Mouse (Mus musculus) adrenal gland, adult 2 months (tissue): ENCODE measurements around the gene Dctn1. TPM values are rescaled to one million over a fixed set of nuclear protein-coding genes. Genes with fewer than 3 reads are reported as not detected.
"Not testable (repeated sequence)": the region's sequence is repeated elsewhere in the genome, so short reads cannot be mapped to it uniquely, and the experiment has no call there.

ENCODE experiments used
- DNase-seq: peaks from one replicate; pipeline ENCODE4 v3.0.0; 2021
- polyA plus RNA-seq: library from polyadenylated mRNA; depleted of rRNA; stranded (reverse); fragments of >200 nt; gene quantifications from 2 replicates; pipeline ENCODE4 v1.2.3, GENCODE M21; 2012
- total RNA-seq, 2 experiments: library from RNA; stranded (reverse); gene quantifications; 2 replicates each; pipeline ENCODE4 v1.2.3; 2021

Gene Dctn1
- total and polyA plus RNA-seq, 3 experiments: 135 to 211 (median 138) TPM

DNA sequence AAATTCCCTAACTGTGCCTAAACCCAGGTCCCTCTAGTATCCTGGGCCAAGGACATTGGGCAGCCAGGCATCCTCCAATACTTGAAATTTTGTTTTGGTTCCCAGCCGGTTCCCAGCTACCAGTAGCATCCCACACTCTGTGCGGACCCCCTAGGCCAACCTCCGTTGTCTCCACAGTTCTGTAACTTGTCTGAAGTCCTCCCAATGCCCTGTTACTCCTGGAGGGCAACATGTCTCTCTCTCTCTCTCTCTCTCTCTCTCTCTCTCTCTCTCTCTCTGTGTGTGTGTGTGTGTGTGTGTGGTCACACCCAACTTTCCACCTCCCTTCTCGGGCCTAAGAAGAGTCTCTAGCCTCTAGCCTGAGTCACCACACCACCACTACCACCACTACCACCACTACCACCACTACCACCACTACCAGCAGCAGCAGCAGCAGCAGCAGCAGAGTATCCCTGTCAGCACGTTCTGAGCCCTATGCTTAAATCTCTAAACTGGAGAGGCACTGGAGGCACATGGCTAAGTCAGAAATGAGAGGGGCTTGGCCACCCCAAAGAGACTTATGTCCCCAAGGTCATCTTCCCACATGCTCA is 29.3 kb upstream of the Dctn1 start:
- no peak for DNase-seq

DNA sequence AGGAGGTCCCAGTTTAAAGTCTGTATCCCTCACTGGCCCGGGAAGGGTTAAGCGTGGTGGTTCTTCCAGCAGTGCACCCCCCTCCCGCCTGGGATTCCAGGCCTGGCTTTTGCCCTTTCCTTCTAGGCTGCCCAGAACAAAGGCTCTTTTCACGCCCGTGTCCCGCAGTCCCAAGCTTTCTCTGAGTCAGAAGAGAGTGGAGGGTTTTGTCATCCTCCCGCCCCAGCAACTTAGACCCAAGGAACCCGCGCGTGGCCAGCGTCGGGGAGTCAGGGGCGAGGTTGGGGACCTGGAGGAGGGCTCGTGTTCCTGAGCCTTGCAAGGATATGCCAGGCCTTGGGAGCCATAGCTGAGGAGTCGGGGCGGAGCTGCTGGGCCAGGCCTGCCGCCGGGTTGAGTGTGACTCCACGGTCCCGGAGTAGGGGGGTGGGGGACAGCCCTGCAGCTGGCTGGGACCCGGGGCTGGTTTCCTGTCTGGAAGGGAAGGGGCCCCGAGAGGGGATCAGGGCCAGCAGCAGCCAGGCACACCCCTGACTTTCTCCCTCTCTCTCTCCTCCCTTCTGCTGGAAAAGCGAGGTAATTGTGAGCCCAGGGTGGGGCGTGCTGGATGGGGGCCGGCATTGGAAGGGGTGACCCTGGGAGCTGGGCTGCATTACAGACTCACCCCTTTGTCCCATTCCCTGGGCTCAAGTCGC is 28.7 kb upstream of the Dctn1 start:
- DNase-seq: peak; percentile 86

DNA sequence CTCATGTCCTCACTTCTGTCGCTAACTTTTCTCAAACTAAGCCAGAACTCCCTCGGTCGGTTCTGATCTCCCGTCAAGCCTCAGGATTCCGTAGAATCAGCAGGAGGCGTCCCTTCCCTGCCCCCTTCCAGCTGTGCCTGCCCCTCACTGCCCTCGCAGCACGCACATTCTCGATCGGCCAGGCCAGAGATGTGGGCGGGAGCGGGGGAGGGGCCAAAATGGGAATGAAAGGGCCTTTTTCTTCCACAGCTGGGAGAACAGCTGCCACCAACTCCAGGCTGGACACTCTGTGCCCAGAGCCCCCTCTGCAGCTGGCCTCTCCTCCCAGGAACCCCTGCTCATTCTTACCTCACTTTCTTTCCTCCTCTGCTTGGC is 28.2 kb upstream of the Dctn1 start:
- peak; percentile 94 for DNase-seq

DNA sequence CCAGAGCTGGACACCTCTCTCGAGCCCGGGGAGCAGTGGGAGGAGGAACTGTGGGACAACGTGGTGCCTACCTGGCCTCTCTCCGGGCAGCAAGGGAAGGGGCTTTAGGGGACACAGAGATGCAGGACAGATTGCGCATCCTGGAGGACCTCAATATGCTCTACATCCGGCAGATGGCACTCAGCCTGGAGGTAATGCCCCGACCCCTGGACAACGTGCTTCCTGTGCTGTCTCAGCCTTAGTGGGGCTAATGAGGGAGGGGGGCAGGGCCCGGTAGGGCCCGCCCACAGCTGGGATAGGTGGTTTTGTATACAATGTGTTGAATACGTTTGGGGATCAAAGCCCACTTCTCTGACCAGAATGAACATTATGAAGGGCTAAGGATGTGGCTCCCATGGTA is 27.7 kb upstream of the Dctn1 start:
- no peak for DNase-seq

GRCm38 (mm10) chr6:83140044-83140443 is 25.7 kb upstream of the Dctn1 start:
- no peak for DNase-seq

- DNase-seq: no peak
Observed at GRCm38 (mm10) chr6:83141636-83142035, 24.1 kb upstream of the Dctn1 start.

- DNase-seq: peak; percentile 45
Observed at GRCm38 (mm10) chr6:83142211-83142731, 23.4 kb upstream of the Dctn1 start.

- DNase-seq: no peak
Observed at GRCm38 (mm10) chr6:83142886-83143285, 22.8 kb upstream of the Dctn1 start.

- DNase-seq: peak; percentile 45
Observed at GRCm38 (mm10) chr6:83145209-83145608, 20.5 kb upstream of the Dctn1 start.

DNA sequence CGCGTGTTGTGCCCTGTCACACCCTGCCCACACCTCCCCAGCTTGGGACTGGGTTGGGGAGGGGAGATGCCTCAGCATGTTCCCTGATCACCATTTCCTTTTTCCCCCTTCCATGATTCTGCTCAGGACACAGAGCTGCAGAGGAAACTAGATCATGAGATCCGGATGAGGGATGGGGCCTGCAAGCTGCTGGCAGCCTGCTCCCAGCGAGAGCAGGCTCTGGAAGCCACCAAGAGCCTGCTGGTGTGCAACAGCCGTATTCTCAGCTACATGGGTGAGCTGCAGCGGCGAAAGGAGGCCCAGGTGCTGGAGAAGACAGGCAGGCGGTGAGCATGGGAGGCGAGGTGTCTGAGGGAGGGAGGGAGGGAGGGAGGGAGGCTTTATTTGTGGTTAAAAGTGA is 19.9 kb upstream of the Dctn1 start:
- no peak for DNase-seq

- DNase-seq: peak; percentile 66
Observed at GRCm38 (mm10) chr6:83147280-83147679, 18.4 kb upstream of the Dctn1 start.

DNA sequence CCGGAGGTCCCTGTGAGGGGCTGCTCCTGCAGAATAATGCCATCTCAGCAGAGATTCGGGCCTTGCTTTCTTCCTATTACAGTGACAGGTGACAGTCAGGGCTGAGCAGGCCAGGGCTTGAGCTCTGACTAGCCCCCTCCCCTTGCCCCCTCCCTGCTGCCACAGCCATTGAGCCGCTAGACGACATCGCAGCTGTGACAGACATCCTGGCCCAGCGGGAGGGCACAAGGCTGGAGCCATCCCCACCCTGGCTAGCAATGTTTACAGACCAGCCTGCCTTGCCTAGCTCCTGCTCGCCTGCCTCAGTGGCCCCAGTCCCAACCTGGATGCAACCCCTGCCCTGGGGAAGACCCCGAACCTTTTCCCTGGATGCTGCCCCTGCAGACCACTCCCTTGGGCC is 14.0 kb upstream of the Dctn1 start:
- no peak for DNase-seq

- DNase-seq: no peak
Observed at GRCm38 (mm10) chr6:83153038-83153437, 12.7 kb upstream of the Dctn1 start.

GRCm38 (mm10) chr6:83153485-83153884 is 12.2 kb upstream of the Dctn1 start:
- no peak for DNase-seq

DNA sequence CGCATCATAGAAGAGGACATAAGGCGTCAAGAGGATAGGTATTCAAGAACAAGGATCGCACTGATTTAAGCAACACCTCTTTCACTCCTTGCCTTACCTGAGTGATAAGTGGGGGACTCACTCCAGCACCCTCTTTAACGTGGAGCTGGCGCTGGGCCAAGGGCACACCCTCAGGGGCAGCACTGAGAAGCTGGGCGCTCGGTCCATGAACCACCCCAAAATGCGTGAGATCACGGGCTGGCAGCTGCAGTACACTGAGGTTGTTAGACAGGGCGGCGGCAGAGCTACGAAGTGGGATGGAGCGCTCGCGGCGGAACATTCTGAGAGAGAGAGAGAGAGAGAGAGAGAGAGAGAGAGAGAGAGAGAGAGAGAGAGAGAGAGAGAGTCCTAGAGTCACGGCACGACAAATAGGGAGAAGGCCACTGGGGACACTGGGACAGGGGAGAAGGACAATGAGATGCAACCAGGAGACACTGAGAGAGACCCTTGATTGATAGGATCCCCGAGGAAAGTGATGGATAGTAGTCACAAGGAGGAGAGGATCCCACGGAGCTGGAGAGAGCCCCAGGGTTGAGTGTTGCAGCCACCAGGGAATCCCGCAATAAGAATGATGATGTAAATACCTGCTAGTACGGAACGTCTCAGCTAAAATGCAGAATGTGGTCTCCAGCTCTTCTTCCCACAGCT is 10.0 kb upstream of the Dctn1 start:
- no peak for DNase-seq

DNA sequence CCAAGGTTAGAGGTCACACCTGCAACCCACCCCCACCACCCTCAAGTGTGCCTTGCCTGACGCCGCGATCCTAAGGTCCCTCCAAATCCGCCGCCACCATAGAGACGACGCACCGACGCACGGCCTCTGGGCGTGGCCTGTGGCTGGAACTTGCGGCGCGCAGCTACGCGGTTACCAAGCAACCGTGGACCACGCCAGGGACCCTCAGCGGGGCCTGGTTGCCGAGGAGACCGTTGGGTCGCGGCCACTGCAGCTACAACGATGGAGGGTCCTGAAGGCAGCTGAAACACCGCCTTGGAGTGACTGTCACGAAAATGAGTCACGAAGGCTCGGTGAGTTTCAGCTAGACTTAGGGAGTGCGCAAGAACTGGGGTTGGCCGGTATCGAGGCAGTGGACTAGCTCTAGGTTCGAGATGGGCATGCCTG is 9.4 kb upstream of the Dctn1 start, which contains the start of the genes Wdr54 and 1700003E16Rik:
Gene Wdr54, minus strand, starts transcription at position 139 of the 426 bp plus-strand sequence.
Gene 1700003E16Rik, plus strand, starts transcription at position 146 of the 426 bp plus-strand sequence.
- peak; percentile 78 for DNase-seq

GRCm38 (mm10) chr6:83159456-83159855 is 6.3 kb upstream of the Dctn1 start:
- DNase-seq: not testable (repeated sequence)

DNA sequence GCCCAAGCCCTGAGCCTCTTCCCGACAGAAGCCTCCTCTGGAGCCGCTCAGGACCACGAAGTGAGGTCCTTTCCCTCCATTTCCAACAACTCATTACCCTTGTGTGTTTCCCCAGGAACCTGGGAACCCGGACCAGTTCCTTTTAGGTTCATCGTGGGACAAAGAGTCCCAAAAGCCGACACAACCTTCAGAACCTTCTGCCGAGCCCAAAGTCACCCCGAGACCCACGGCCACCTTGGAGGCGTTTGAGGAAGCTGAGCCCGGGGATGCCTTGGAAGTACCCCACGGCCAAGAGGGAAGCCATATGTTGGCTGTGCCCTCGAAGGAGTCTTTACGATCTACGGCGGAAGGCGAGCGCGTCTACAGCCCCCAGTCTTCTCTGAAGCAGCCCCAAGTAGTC is 4.3 kb upstream of the Dctn1 start:
- DNase-seq: no peak

- DNase-seq: peak; percentile 80
Observed at GRCm38 (mm10) chr6:83161921-83162641, 3.6 kb upstream of the Dctn1 start.

- peak; percentile 74 for DNase-seq
Observed at GRCm38 (mm10) chr6:83162701-83163100, 3.0 kb upstream of the Dctn1 start.

DNA sequence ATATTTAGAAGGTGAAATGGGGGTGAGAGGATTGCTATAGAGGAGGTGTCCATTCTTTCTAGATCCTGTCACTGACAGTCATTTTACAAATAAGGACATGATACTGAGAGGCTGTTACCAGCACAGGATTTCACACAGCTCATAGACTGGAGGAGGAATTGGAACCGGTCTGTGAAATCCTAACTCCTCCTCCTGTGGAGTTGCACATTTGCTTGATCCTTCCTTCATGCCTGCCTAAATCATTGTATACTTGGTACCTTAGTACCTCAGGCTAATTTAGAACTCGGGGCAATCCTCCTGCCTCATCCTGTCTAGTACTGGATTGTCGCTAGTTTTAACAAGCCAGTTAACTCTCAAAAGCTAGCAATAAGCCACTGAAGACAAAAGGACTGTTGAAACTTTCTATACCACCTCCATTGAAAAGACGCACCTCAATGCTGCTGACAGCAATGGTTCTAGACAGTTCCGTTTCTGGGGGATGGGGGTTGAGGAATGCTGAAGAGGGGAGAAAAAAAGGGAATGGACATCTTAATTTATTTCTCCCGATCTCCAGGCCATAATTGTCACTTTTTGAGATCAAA is 604 bp upstream of the Dctn1 start:
- no peak for DNase-seq

DNA sequence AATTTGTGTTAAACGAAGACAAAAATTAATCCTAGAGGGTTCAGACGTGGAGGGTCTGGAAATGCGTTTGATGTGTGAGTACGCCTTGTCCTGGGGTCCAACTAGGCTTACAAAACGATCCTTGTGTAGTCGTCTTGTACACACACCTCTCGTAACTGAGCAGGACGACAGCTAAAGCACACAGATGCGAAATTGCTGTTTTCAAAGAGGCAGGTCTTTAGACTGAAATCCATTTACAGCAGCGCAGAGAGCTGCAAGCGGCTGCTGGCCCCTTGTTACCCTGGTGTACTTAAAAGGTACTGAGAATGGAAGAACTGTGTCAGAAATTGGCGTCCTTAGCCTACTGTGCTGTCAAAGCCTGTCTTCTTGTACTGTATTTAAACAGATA is 517 bp downstream of the Dctn1 start:
- DNase-seq: no peak
